Mouse (Mus musculus) liver, embryonic 13.5 days (tissue): ENCODE data around the gene Scrn1. TPM values are rescaled to one million over a fixed set of nuclear protein-coding genes. Genes with fewer than 3 reads are reported as not detected.

Experiments
- ATAC-seq: fragments of 200-750 bp; cut with Nextera tagmentation; 2 replicates; pipeline ENCODE4 v1.8.0; 2017; ENCODE audit warnings: low read depth, mild to moderate bottlenecking, moderate number of reproducible peaks, moderate library complexity
- DNase-seq: peaks from one replicate; pipeline ENCODE4 v3.0.0; 2022
- H3K27ac ChIP-seq: fragments of 300-500 bp; sonication (generic); 2 replicates; pipeline ENCODE4 v1.5.1; 2015; ENCODE audit warnings: moderate library complexity, mild to moderate bottlenecking, inconsistent platforms
- H3K27me3 ChIP-seq: fragments of 300-500 bp; sonication (generic); 2 replicates; pipeline ENCODE4 v1.6.1; 2015; ENCODE audit warnings: mild to moderate bottlenecking, inconsistent platforms
- H3K36me3 ChIP-seq: fragments of 300-500 bp; sonication (generic); 2 replicates; pipeline ENCODE4 v1.6.1; 2015; ENCODE audit warnings: mild to moderate bottlenecking, inconsistent platforms
- H3K4me1 ChIP-seq: fragments of 300-500 bp; sonication (generic); replicated peaks from 2 replicates; pipeline ENCODE4 v1.6.1; 2015; ENCODE audit warnings: inconsistent platforms
- H3K4me2 ChIP-seq: fragments of 300-500 bp; sonication (generic); 2 replicates; pipeline ENCODE4 v1.6.1; 2015; ENCODE audit warnings: inconsistent platforms, mild to moderate bottlenecking, moderate library complexity
- H3K4me3 ChIP-seq: fragments of 300-500 bp; sonication (generic); replicated peaks from 2 replicates; pipeline ENCODE4 v1.5.1; 2015; ENCODE audit warnings: mild to moderate bottlenecking, inconsistent platforms
- H3K9ac ChIP-seq: fragments of 300-500 bp; sonication (generic); 2 replicates; pipeline ENCODE4 v1.6.1; 2015; ENCODE audit warnings: mild to moderate bottlenecking, inconsistent platforms
- H3K9me3 ChIP-seq: fragments of 300-500 bp; sonication (generic); replicated peaks from 2 replicates; pipeline ENCODE4 v1.6.1; 2016; ENCODE audit warnings: inconsistent platforms
- WGBS: fragments of 180-500 bp; shearing (Covaris S2); methylation state at CpG from one replicate; pipeline ENCODE4 v1.1.7; 2015; ENCODE audit not compliant: insufficient replicate concordance; 5-methylcytosine and 5-hydroxymethylcytosine counted together
- polyA plus RNA-seq: library from polyadenylated mRNA; unstranded; fragments of >200 nt; fragmentation: Nextera tagmentation; extraction: Ambion mirVana; gene quantifications from 2 replicates; pipeline ENCODE4 v1.2.1, GENCODE M21; 2015

Scrn1 gene
- polyA plus RNA-seq, 1 experiment from 2014 or later: 0.22 TPM

GRCm38 (mm10) chr6:54494612-54495398, 71.5 kb downstream of the Scrn1 start:
- ATAC-seq (no peak), DNase-seq (no peak)
- Histone ChIP-seq H3K9me3 (no peaks in the 10 kb centered on the region), H3K9ac (no peak overlapping the region), H3K27me3 (no peaks in the 10 kb centered on the region), H3K4me2 (no peak overlapping the region), H3K4me1 (no peaks in the 10 kb centered on the region), H3K27ac (no peak overlapping the region), H3K4me3 (no peak overlapping the region), H3K36me3 (no peaks in the 10 kb centered on the region)
- WGBS: 66% methylated on average over 11 of the region's 11 CpGs

GRCm38 (mm10) chr6:54494097-54494496, 72.2 kb downstream of the Scrn1 start:
- ATAC-seq (no peak), DNase-seq (no peak)

GRCm38 (mm10) chr6:54491074-54491473, 75.2 kb downstream of the Scrn1 start:
- ATAC-seq (no peak), DNase-seq (no peak)
- no peak overlapping the region for H3K9ac ChIP-seq
- WGBS: 58% methylated on average over 7 of the region's 7 CpGs
- H3K4me3 ChIP-seq: no peak overlapping the region
- no peaks in the 10 kb centered on the region for H3K9me3 ChIP-seq
- H3K27ac ChIP-seq: no peak overlapping the region
- H3K4me1 ChIP-seq: no peaks in the 10 kb centered on the region
- H3K4me2 ChIP-seq: no peak overlapping the region
- peaks cover 17% of the 10 kb centered on the region for H3K27me3 ChIP-seq
- no peaks in the 10 kb centered on the region for H3K36me3 ChIP-seq

More at GRCm38 (mm10) chr6:54494097-54494496, 72.2 kb downstream of the Scrn1 start:
- H3K27me3 ChIP-seq: no peaks in the 10 kb centered on the region
- no peaks in the 10 kb centered on the region for H3K4me1 ChIP-seq
- H3K36me3 ChIP-seq: no peaks in the 10 kb centered on the region
- no peak overlapping the region for H3K27ac ChIP-seq
- no peak overlapping the region for H3K4me2 ChIP-seq
- no peak overlapping the region for H3K9ac ChIP-seq
- H3K4me3 ChIP-seq: no peak overlapping the region
- H3K9me3 ChIP-seq: no peaks in the 10 kb centered on the region

GRCm38 (mm10) chr6:54485973-54486569, 80.2 kb downstream of the Scrn1 start:
- Histone ChIP-seq H3K36me3 (no peaks in the 10 kb centered on the region), H3K27me3 (peaks cover 31% of the 10 kb centered on the region), H3K4me1 (no peaks in the 10 kb centered on the region), H3K4me3 (no peak overlapping the region), H3K4me2 (peak overlapping the region; percentile 46; the same call in 1 of the 2 replicates), H3K9me3 (no peaks in the 10 kb centered on the region), H3K27ac (no peak overlapping the region), H3K9ac (no peak overlapping the region)
- 23% methylated on average over 6 of the region's 6 CpGs for WGBS
- no peak for DNase-seq
- no peak for ATAC-seq

GRCm38 (mm10) chr6:54485435-54485901, 80.8 kb downstream of the Scrn1 start:
- H3K4me1 ChIP-seq: no peaks in the 10 kb centered on the region
- no peak for DNase-seq
- no peaks in the 10 kb centered on the region for H3K36me3 ChIP-seq
- 7% methylated on average over 25 of the region's 25 CpGs for WGBS
- H3K27ac ChIP-seq: no peak overlapping the region
- no peak for ATAC-seq
- no peak overlapping the region for H3K9ac ChIP-seq
- H3K9me3 ChIP-seq: no peaks in the 10 kb centered on the region
- peak overlapping the region; percentile 46 for H3K4me2 ChIP-seq
- H3K27me3 ChIP-seq: peaks cover 31% of the 10 kb centered on the region
- H3K4me3 ChIP-seq: no peak overlapping the region

- H3K27me3 ChIP-seq: peaks cover 31% of the 10 kb centered on the region
- WGBS: 41% methylated on average over 10 of the region's 12 CpGs
- H3K27ac ChIP-seq: no peak overlapping the region
- H3K9ac ChIP-seq: no peak overlapping the region
- no peaks in the 10 kb centered on the region for H3K4me1 ChIP-seq
- peak overlapping the region; percentile 46; the same call in 1 of the 2 replicates for H3K4me2 ChIP-seq
- no peaks in the 10 kb centered on the region for H3K9me3 ChIP-seq
- ATAC-seq (no peak), DNase-seq (no peak)
- no peak overlapping the region for H3K4me3 ChIP-seq
- H3K36me3 ChIP-seq: no peaks in the 10 kb centered on the region
Observed at GRCm38 (mm10) chr6:54485000-54485399, 81.3 kb downstream of the Scrn1 start.

- H3K4me2 ChIP-seq: no peak overlapping the region
- no peak overlapping the region for H3K27ac ChIP-seq
- H3K36me3 ChIP-seq: no peaks in the 10 kb centered on the region
- H3K4me3 ChIP-seq: no peak overlapping the region
- ATAC-seq (no peak), DNase-seq (no peak)
- no peaks in the 10 kb centered on the region for H3K4me1 ChIP-seq
- peaks cover 18% of the 10 kb centered on the region for H3K27me3 ChIP-seq
- WGBS: 59% methylated on average over 15 of the region's 15 CpGs
- no peak overlapping the region for H3K9ac ChIP-seq
- H3K9me3 ChIP-seq: no peaks in the 10 kb centered on the region
Observed at GRCm38 (mm10) chr6:54481390-54482112, 84.7 kb downstream of the Scrn1 start.

GRCm38 (mm10) chr6:54478646-54479324, 87.5 kb downstream of the Scrn1 start:
- Histone ChIP-seq H3K27ac (no peak overlapping the region), H3K9ac (no peak overlapping the region), H3K4me1 (no peaks in the 10 kb centered on the region), H3K27me3 (no peaks in the 10 kb centered on the region), H3K36me3 (no peaks in the 10 kb centered on the region), H3K4me2 (no peak overlapping the region), H3K4me3 (no peak overlapping the region), H3K9me3 (no peaks in the 10 kb centered on the region)
- ATAC-seq: no peak
- WGBS: 57% methylated on average over 5 of the region's 5 CpGs
- DNase-seq: no peak

- DNase-seq (no peak), ATAC-seq (no peak)
- Histone ChIP-seq H3K27me3 (no peaks in the 10 kb centered on the region), H3K36me3 (no peaks in the 10 kb centered on the region), H3K9me3 (no peaks in the 10 kb centered on the region), H3K4me1 (peaks cover 4% of the 10 kb centered on the region; the same call in 1 of the 2 replicates), H3K4me3 (no peak overlapping the region), H3K9ac (no peak overlapping the region), H3K4me2 (no peak overlapping the region), H3K27ac (no peak overlapping the region)
- 76% methylated on average over 19 of the region's 19 CpGs for WGBS
Observed at GRCm38 (mm10) chr6:54475926-54476667, 90.2 kb downstream of the Scrn1 start.

- Histone ChIP-seq H3K27ac (no peak overlapping the region), H3K9ac (no peak overlapping the region), H3K4me2 (no peak overlapping the region), H3K4me3 (no peak overlapping the region), H3K36me3 (no peaks in the 10 kb centered on the region), H3K4me1 (peaks cover 4% of the 10 kb centered on the region; the same call in 1 of the 2 replicates), H3K27me3 (no peaks in the 10 kb centered on the region), H3K9me3 (no peaks in the 10 kb centered on the region)
- ATAC-seq: no peak
- WGBS: 53% methylated on average over 8 of the region's 8 CpGs
- no peak for DNase-seq
Observed at GRCm38 (mm10) chr6:54472846-54473715, 93.2 kb downstream of the Scrn1 start.
